Mouse (Mus musculus) mesoderm, embryonic 11.5 days (tissue): ENCODE data around the gene Tm2d1.
"Not testable (repeated sequence)": the region's sequence is repeated elsewhere in the genome, so short reads cannot be mapped to it uniquely, and the experiment has no call there.

Experiments used
- DNase-seq: peaks from one replicate; pipeline ENCODE4 v3.0.0-alpha.2; 2012; ENCODE audit warnings: low read depth, low spot score

Tm2d1 gene

GRCm38 (mm10) chr4:98382716-98383424 is at the start of gene Tm2d1:
Tm2d1 (minus strand) TSS chr4:98383306.
- peak; percentile 86 for DNase-seq

- DNase-seq: peak; percentile 24
Measured at GRCm38 (mm10) chr4:98428371-98428770, 45.3 kb upstream of the Tm2d1 start.

- not testable (repeated sequence) for DNase-seq
Measured at GRCm38 (mm10) chr4:98415150-98415549, 32.0 kb upstream of the Tm2d1 start.

GRCm38 (mm10) chr4:98408455-98408854 is 25.3 kb upstream of the Tm2d1 start:
- DNase-seq: no peak

- no peak for DNase-seq
Measured at GRCm38 (mm10) chr4:98404412-98404811, 21.3 kb upstream of the Tm2d1 start.

GRCm38 (mm10) chr4:98403492-98403891 is 20.4 kb upstream of the Tm2d1 start:
- no peak for DNase-seq

- no peak for DNase-seq
Measured at GRCm38 (mm10) chr4:98401584-98401962, 18.5 kb upstream of the Tm2d1 start.

- peak; percentile 41 for DNase-seq
Measured at GRCm38 (mm10) chr4:98400926-98401583, 17.9 kb upstream of the Tm2d1 start.

GRCm38 (mm10) chr4:98395690-98396437 is 12.8 kb upstream of the Tm2d1 start, which contains the start of gene Patj:
Patj (plus strand) TSS chr4:98395785.
- peak; percentile 58 for DNase-seq

- peak; percentile 19 for DNase-seq
Measured at GRCm38 (mm10) chr4:98395346-98395689, 12.2 kb upstream of the Tm2d1 start.

GRCm38 (mm10) chr4:98385036-98385435 is 1.9 kb upstream of the Tm2d1 start:
- peak; percentile 45 for DNase-seq

GRCm38 (mm10) chr4:98376943-98377342 is 6.2 kb downstream of the Tm2d1 start:
- DNase-seq: no peak

GRCm38 (mm10) chr4:98375401-98375800 is 7.7 kb downstream of the Tm2d1 start:
- no peak for DNase-seq

- no peak for DNase-seq
Measured at GRCm38 (mm10) chr4:98358034-98358809, 24.9 kb downstream of the Tm2d1 start.

- no peak for DNase-seq
Measured at GRCm38 (mm10) chr4:98348580-98348979, 34.5 kb downstream of the Tm2d1 start.

- no peak for DNase-seq
Measured at GRCm38 (mm10) chr4:98345783-98346182, 37.3 kb downstream of the Tm2d1 start.

- DNase-seq: no peak
Measured at GRCm38 (mm10) chr4:98339992-98340564, 43.0 kb downstream of the Tm2d1 start.

GRCm38 (mm10) chr4:98338636-98339630 is 44.2 kb downstream of the Tm2d1 start:
- DNase-seq: no peak

GRCm38 (mm10) chr4:98337197-98337596 is 45.9 kb downstream of the Tm2d1 start:
- peak; percentile 11 for DNase-seq

GRCm38 (mm10) chr4:98335726-98336125 is 47.4 kb downstream of the Tm2d1 start:
- no peak for DNase-seq
